Mouse (Mus musculus) cerebellum, adult 2 months (tissue): ENCODE results near the gene Ank2.

ENCODE experiments used
- CTCF ChIP-seq: fragments of 200-500 bp; IDR thresholded peaks from 2 replicates; pipeline ENCODE4 v1.5.1; 2011; ENCODE audit warnings: low read depth, mild to moderate bottlenecking, control low read depth, low read length, moderate library complexity, borderline replicate concordance; ENCODE audit not compliant: insufficient read depth
- POLR2A ChIP-seq: fragments of 200-500 bp; IDR thresholded peaks from 2 replicates; pipeline ENCODE4 v1.6.1; 2011; ENCODE audit warnings: low read length, control low read depth, borderline replicate concordance; ENCODE audit not compliant: insufficient read depth

- TF ChIP-seq CTCF (no peak), POLR2A (no peak)
These were observed 312.1 kb downstream of the Ank2 start for GRCm38 (mm10) chr3:127187081-127187480.
